In the genomic region with DNA sequence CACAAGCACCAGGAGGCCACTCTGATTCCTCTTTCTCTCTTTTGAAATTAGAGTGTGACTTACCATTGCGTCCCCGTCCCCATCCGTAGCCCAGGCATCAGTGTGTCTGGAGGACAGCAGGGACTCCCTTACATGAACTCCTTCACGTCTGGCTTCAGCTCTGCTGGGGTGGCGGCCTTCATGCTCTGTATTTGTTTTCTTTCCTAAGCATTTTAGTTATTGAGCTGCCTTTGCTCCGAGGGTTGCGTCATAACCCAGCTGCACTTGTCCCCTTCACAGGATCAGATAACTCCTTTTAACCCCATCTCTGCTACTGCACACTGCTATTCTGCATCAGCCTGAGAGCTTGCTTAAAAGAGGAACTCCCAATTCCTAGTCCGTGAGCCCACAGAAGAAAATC, we compare ENCODE assay signal across 8 mouse cellular contexts. TPM values are rescaled to one million over a fixed set of nuclear protein-coding genes. Genes with fewer than 3 reads are reported as not detected.
DNase-seq lines count a peak whose midpoint lies in the region; ATAC-seq and TF ChIP-seq lines count a peak whose summit lies in the region.

No protein-coding gene starts in this region.

- no peak for ATAC-seq in heart, embryonic 16.5 days (replicated peaks; ENCODE audit: extremely low read depth, insufficient read depth, low FRiP score)
- ATAC-seq in heart, embryonic 11.5 days (replicated peaks; ENCODE audit: insufficient number of reproducible peaks, low FRiP score, low TSS enrichment) = no peak
- ATAC-seq in stomach, embryonic 16.5 days (ENCODE audit: insufficient read depth, low FRiP score) = no peak
- ATAC-seq in hindbrain, postnatal 0 days = no peak

- H3K27me3 ChIP-seq in heart, embryonic 16.5 days (ENCODE audit: control insufficient read depth, insufficient read depth, low read length) = no peaks in the 10 kb centered on the region
- 0 out of 2 replicates have a peak, but pooled peaks cover 2% of the 10 kb centered on the region for H3K27me3 ChIP-seq in heart, embryonic 11.5 days (ENCODE audit: control insufficient read depth, insufficient read depth, low read length)
- no peaks in the 10 kb centered on the region for H3K27me3 ChIP-seq in liver, adult 2 months (ENCODE audit: control insufficient read depth, insufficient read depth, low read length)
- no peaks in the 10 kb centered on the region for H3K27me3 ChIP-seq in stomach, embryonic 16.5 days (ENCODE audit: control insufficient read depth, insufficient read depth, low read length)
- no peaks in the 10 kb centered on the region for H3K27me3 ChIP-seq in hindbrain, postnatal 0 days (ENCODE audit: insufficient read depth, low read length)

- 63% methylated on average over 8 of the region's 8 CpGs for WGBS in heart, embryonic 16.5 days
- WGBS in heart, embryonic 11.5 days (ENCODE audit: insufficient replicate concordance) = 56% methylated on average over 8 of the region's 8 CpGs
- 22% methylated on average over 8 of the region's 8 CpGs for WGBS in liver, adult 2 months
- 41% methylated on average over 8 of the region's 8 CpGs for WGBS in stomach, embryonic 16.5 days
- WGBS in hindbrain, postnatal 0 days = 59% methylated on average over 8 of the region's 8 CpGs

- 0 out of 2 replicates have a peak overlapping the region, but pooled peaks have one; percentile 18 for H3K4me2 ChIP-seq in heart, embryonic 16.5 days (ENCODE audit: low read depth, low read length)
- no peak overlapping the region for H3K4me2 ChIP-seq in heart, embryonic 11.5 days
- H3K4me2 ChIP-seq in stomach, embryonic 16.5 days (ENCODE audit: low read depth, low read length) = no peak overlapping the region
- H3K4me2 ChIP-seq in hindbrain, postnatal 0 days (ENCODE audit: low read depth, low read length) = no peak overlapping the region

- no peak for TF ChIP-seq POLR2A in bone marrow macrophage, adult 2 months (IDR thresholded peaks at IDR 0.05; ENCODE audit: borderline replicate concordance, low read depth, low read length)
- TF ChIP-seq POLR2A in liver, adult 2 months (IDR thresholded peaks at IDR 0.05; ENCODE audit: extremely low read depth, insufficient read depth, low read length) = no peak

- TF ChIP-seq CTCF in bone marrow macrophage, adult 2 months (IDR thresholded peaks at IDR 0.05; ENCODE audit: low read depth, low read length) = no peak
- no peak for TF ChIP-seq CTCF in liver, adult 2 months (IDR thresholded peaks at IDR 0.05; ENCODE audit: low read depth, low read length)
- TF ChIP-seq CTCF in hindbrain, postnatal 0 days (IDR thresholded peaks at IDR 0.05; ENCODE audit: low read depth) = no peak

- peak; percentile 74 for DNase-seq in liver, adult 2 months (ENCODE audit: extremely low read depth, low read depth, low spot score)
- no peak for DNase-seq in hindbrain, postnatal 0 days (ENCODE audit: low spot score)
- DNase-seq in retina, embryonic 14.5 days (ENCODE audit: low spot score) = no peak
- no peak for DNase-seq in urinary bladder, postnatal 10 days (ENCODE audit: low spot score)

- H3K9ac ChIP-seq in heart, embryonic 16.5 days (ENCODE audit: low read length) = no peak overlapping the region
- no peak overlapping the region for H3K9ac ChIP-seq in heart, embryonic 11.5 days (ENCODE audit: low read depth, low read length)
- H3K9ac ChIP-seq in liver, adult 2 months (ENCODE audit: low read depth, low read length) = peak overlapping the region; percentile 12; the same call in 1 of the 2 replicates
- H3K9ac ChIP-seq in stomach, embryonic 16.5 days (ENCODE audit: low read length) = no peak overlapping the region
- H3K9ac ChIP-seq in hindbrain, postnatal 0 days (replicated peaks; ENCODE audit: low read length) = no peak overlapping the region

- H3K4me3 ChIP-seq in heart, embryonic 16.5 days (ENCODE audit: low read length) = no peak overlapping the region
- H3K4me3 ChIP-seq in heart, embryonic 11.5 days (ENCODE audit: low read depth, low read length) = no peak overlapping the region
- H3K4me3 ChIP-seq in bone marrow macrophage, adult 2 months (ENCODE audit: insufficient read depth, low read length) = peak overlapping the region; percentile 56
- H3K4me3 ChIP-seq in liver, adult 2 months (ENCODE audit: insufficient read depth, low read depth, low read length) = peak overlapping the region; percentile 4; the same call in 1 of the 2 replicates
- H3K4me3 ChIP-seq in stomach, embryonic 16.5 days (replicated peaks; ENCODE audit: low read length) = peak overlapping the region; percentile 21; the same call in 1 of the 2 replicates
- H3K4me3 ChIP-seq in hindbrain, postnatal 0 days (ENCODE audit: low read length) = no peak overlapping the region

- H3K36me3 ChIP-seq in heart, embryonic 16.5 days (ENCODE audit: control insufficient read depth, insufficient read depth) = no peaks in the 10 kb centered on the region
- no peaks in the 10 kb centered on the region for H3K36me3 ChIP-seq in heart, embryonic 11.5 days (ENCODE audit: control insufficient read depth, insufficient read depth, low read length)
- H3K36me3 ChIP-seq in liver, adult 2 months (ENCODE audit: control insufficient read depth, insufficient read depth, low read length) = no peaks in the 10 kb centered on the region
- H3K36me3 ChIP-seq in stomach, embryonic 16.5 days (ENCODE audit: control insufficient read depth, insufficient read depth, low read length) = no peaks in the 10 kb centered on the region
- peaks cover 3% of the 10 kb centered on the region; the same call in 1 of the 2 replicates for H3K36me3 ChIP-seq in hindbrain, postnatal 0 days (ENCODE audit: insufficient read depth, low read length)

- peaks cover 17% of the 10 kb centered on the region for H3K4me1 ChIP-seq in heart, embryonic 16.5 days (ENCODE audit: control insufficient read depth, insufficient read depth, low read length)
- H3K4me1 ChIP-seq in heart, embryonic 11.5 days (ENCODE audit: control insufficient read depth, insufficient read depth, low read length) = peaks cover 13% of the 10 kb centered on the region; the same call in 1 of the 2 replicates
- peaks cover 29% of the 10 kb centered on the region for H3K4me1 ChIP-seq in bone marrow macrophage, adult 2 months (ENCODE audit: control insufficient read depth, insufficient read depth, low read length)
- H3K4me1 ChIP-seq in liver, adult 2 months (ENCODE audit: control insufficient read depth, insufficient read depth, low read length) = peaks cover 2% of the 10 kb centered on the region; the same call in 1 of the 2 replicates
- peaks cover 15% of the 10 kb centered on the region for H3K4me1 ChIP-seq in stomach, embryonic 16.5 days (ENCODE audit: control insufficient read depth, insufficient read depth, low read length)
- no peaks in the 10 kb centered on the region for H3K4me1 ChIP-seq in hindbrain, postnatal 0 days (ENCODE audit: insufficient read depth, low read length)

- no peaks in the 10 kb centered on the region for H3K79me2 ChIP-seq in liver, adult 2 months (ENCODE audit: control insufficient read depth, insufficient read depth, low read length)

- no peaks in the 10 kb centered on the region for H3K9me3 ChIP-seq in heart, embryonic 16.5 days (replicated peaks; ENCODE audit: control insufficient read depth, low read length)
- H3K9me3 ChIP-seq in heart, embryonic 11.5 days (replicated peaks; ENCODE audit: control insufficient read depth, low read length) = no peaks in the 10 kb centered on the region
- H3K9me3 ChIP-seq in stomach, embryonic 16.5 days (replicated peaks; ENCODE audit: control insufficient read depth, low read length) = no peaks in the 10 kb centered on the region
- H3K9me3 ChIP-seq in hindbrain, postnatal 0 days (ENCODE audit: low read length) = no peaks in the 10 kb centered on the region

- no peak overlapping the region; the same call in 1 of the 2 replicates for H3K27ac ChIP-seq in heart, embryonic 16.5 days (ENCODE audit: low read length)
- H3K27ac ChIP-seq in heart, embryonic 11.5 days (ENCODE audit: low read depth, low read length) = no peak overlapping the region
- peak overlapping the region; percentile 67 for H3K27ac ChIP-seq in bone marrow macrophage, adult 2 months (ENCODE audit: insufficient read depth, low read depth, low read length)
- 0 out of 2 replicates have a peak overlapping the region, but pooled peaks have one; percentile 5 for H3K27ac ChIP-seq in liver, adult 2 months (replicated peaks; ENCODE audit: insufficient read depth, low read depth, low read length)
- peak overlapping the region; percentile 66; the same call in 1 of the 2 replicates for H3K27ac ChIP-seq in stomach, embryonic 16.5 days (ENCODE audit: low read length)
- H3K27ac ChIP-seq in hindbrain, postnatal 0 days = no peak overlapping the region

RNA-seq across cellular contexts. Expression of a gene that starts 23.0 kb away (rescaled TPM):
- polyA plus RNA-seq in heart, embryonic 16.5 days (2015; fragmentation: Nextera tagmentation; extraction: Ambion mirVana) = 2.8 and 4.0 TPM in 2 replicates
- 1.4 and 2.9 TPM in 2 replicates for polyA plus RNA-seq in heart, embryonic 11.5 days (2014; fragmentation: Nextera tagmentation; extraction: Ambion mirVana)
- polyA plus RNA-seq in bone marrow macrophage, adult 2 months (2012; ENCODE audit: insufficient read depth, insufficient read length, missing spikeins) = 65.5 and 75.6 TPM in 2 replicates
- 2.1 and 2.3 TPM in 2 replicates for total RNA-seq in liver, adult 2 months (2014; rRNA removed)
- polyA plus RNA-seq in liver, adult 2 months (2012; rRNA removed) = 0.77 and 1.2 TPM in 2 replicates
- polyA plus RNA-seq in stomach, embryonic 16.5 days (2015; fragmentation: Nextera tagmentation; extraction: Ambion mirVana) = 6.3 and 6.8 TPM in 2 replicates
- total RNA-seq in hindbrain, postnatal 0 days (2014; rRNA removed) = 1.7 and 3.0 TPM in 2 replicates
- 4.4 and 4.6 TPM in 2 replicates for polyA plus RNA-seq in hindbrain, postnatal 0 days (2015; fragmentation: Nextera tagmentation; extraction: Ambion mirVana)

RNA-seq across cellular contexts. Expression of a gene that starts 28.8 kb away (rescaled TPM):
- 1.5 and 3.5 TPM in 2 replicates for polyA plus RNA-seq in heart, embryonic 16.5 days (2015; fragmentation: Nextera tagmentation; extraction: Ambion mirVana)
- polyA plus RNA-seq in heart, embryonic 11.5 days (2014; fragmentation: Nextera tagmentation; extraction: Ambion mirVana) = 1.3 TPM in 2 replicates
- 0.98 and 1.1 TPM in 2 replicates for polyA plus RNA-seq in bone marrow macrophage, adult 2 months (2012; ENCODE audit: insufficient read depth, insufficient read length, missing spikeins)
- total RNA-seq in liver, adult 2 months (2014; rRNA removed) = 0.28 and 0.40 TPM in 2 replicates
- polyA plus RNA-seq in liver, adult 2 months (2012; rRNA removed) = 0.09 TPM in 1 of 2 replicates, not detected in the other
- polyA plus RNA-seq in stomach, embryonic 16.5 days (2015; fragmentation: Nextera tagmentation; extraction: Ambion mirVana) = 0.81 and 1.0 TPM in 2 replicates
- total RNA-seq in hindbrain, postnatal 0 days (2014; rRNA removed) = not detected in 2 replicates
- 0.58 and 0.78 TPM in 2 replicates for polyA plus RNA-seq in hindbrain, postnatal 0 days (2015; fragmentation: Nextera tagmentation; extraction: Ambion mirVana)

Comparison
In these comparisons a context has a peak if more than half of its experiments do, and no peak if none do; other contexts are left out.
1. H3K27ac ChIP-seq: peak in bone marrow macrophage, adult 2 months (single experiment), liver, adult 2 months (single experiment) and stomach, embryonic 16.5 days (single experiment); none in heart, embryonic 16.5 days (single experiment), heart, embryonic 11.5 days (single experiment) and hindbrain, postnatal 0 days (single experiment).
2. H3K4me3 ChIP-seq: peak in bone marrow macrophage, adult 2 months (single experiment), liver, adult 2 months (single experiment) and stomach, embryonic 16.5 days (single experiment); none in heart, embryonic 16.5 days (single experiment), heart, embryonic 11.5 days (single experiment) and hindbrain, postnatal 0 days (single experiment).